Mouse (Mus musculus): Measurements from ENCODE around the gene Fbxl22. TPM values are rescaled to one million over a fixed set of nuclear protein-coding genes. Genes with fewer than 3 reads are reported as not detected.
A peak's percentile ranks its signal among the peaks of the same experiment; 100 is the strongest.

Fbxl22 gene
- polyA plus RNA-seq (2012; rRNA removed), result 0.74 and 1.6 TPM in 2 replicates

GRCm38 (mm10) chr9:66514256-66514770 lies at the start of gene Fbxl22:
Gene Fbxl22, minus strand, starts transcription at chr9:66514593.
- TF ChIP-seq CTCF (conservative IDR thresholded peaks at IDR 0.05; ENCODE audit: insufficient read depth, insufficient read length, low read depth, low read length), result peak; percentile 71
- TF ChIP-seq POLR2A (IDR thresholded peaks at IDR 0.05; ENCODE audit: low read depth, low read length), result no peak
- peaks cover 18% of the 10 kb centered on the region for H3K4me1 ChIP-seq (ENCODE audit: control insufficient read depth, insufficient read depth, low read length)
- H3K27ac ChIP-seq (ENCODE audit: insufficient read depth, low read depth, low read length), result peak within 1 kb of the TSS; percentile 70
- H3K27me3 ChIP-seq (replicated peaks; ENCODE audit: control insufficient read depth, insufficient read depth, low read length), result no peaks in the 10 kb centered on the region
- peak; percentile 75 for DNase-seq
- 42% methylated on average over 17 of the region's 17 CpGs for WGBS
- H3K4me3 ChIP-seq (ENCODE audit: insufficient read depth, low read depth, low read length), result no peak within 1 kb of the TSS
- peaks cover 4% of the 10 kb centered on the region; the same call in 1 of the 2 replicates for H3K36me3 ChIP-seq (ENCODE audit: control insufficient read depth, insufficient read depth, low read length)

DNA sequence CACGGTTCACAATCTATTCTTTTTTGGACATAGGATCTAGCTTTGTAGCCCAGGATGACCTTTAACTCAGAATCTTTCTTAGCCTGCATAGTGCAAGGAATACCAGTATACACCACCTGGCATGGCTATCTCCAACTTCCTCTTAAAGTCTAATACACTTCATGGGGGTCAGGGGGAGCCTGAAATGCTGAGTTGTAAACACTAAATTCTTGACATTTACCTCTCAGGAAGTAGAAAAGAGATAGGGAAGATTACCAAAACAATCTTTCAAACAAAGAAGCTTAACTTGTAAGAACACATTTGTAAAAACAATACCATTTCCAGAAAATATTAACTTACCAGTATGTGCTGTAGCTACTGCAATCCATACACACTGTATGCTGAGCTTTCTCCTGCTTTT lies 47.8 kb upstream of the Fbxl22 start:
- H3K4me1 ChIP-seq (ENCODE audit: control insufficient read depth, insufficient read depth, low read length), result peaks cover 33% of the 10 kb centered on the region
- no peak overlapping the region for H3K4me3 ChIP-seq (ENCODE audit: insufficient read depth, low read depth, low read length)
- H3K27ac ChIP-seq (ENCODE audit: insufficient read depth, low read depth, low read length), result peak overlapping the region; percentile 38; the same call in 1 of the 2 replicates
- no peaks in the 10 kb centered on the region for H3K36me3 ChIP-seq (ENCODE audit: control insufficient read depth, insufficient read depth, low read length)
- H3K27me3 ChIP-seq (replicated peaks; ENCODE audit: control insufficient read depth, insufficient read depth, low read length), result no peaks in the 10 kb centered on the region
- 81% methylated on average over 1 of the region's 1 CpGs for WGBS
- TF ChIP-seq CTCF (conservative IDR thresholded peaks at IDR 0.05; ENCODE audit: insufficient read depth, insufficient read length, low read depth, low read length) (no peak), POLR2A (IDR thresholded peaks at IDR 0.05; ENCODE audit: low read depth, low read length) (no peak)
- no peak for DNase-seq

DNA sequence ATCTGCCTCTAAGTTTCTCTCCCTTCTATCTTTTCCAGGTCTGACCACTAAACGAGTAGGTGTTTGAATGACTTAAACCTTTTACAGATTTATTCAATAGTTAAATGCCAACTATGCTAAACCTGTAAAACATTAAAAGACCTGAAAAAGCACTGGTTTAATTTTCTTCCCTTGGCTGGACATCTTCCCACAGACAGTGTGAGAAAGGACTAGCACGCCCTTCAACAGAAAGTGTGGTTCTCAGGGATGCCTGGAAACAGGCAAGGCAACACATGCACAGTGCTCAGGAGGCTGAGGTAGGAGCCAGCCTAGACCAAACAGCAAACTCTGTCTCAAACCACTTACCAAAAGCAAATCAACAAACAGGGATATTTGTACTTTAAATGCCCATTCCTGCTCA lies 47.1 kb upstream of the Fbxl22 start:
- Histone ChIP-seq H3K27me3 (replicated peaks; ENCODE audit: control insufficient read depth, insufficient read depth, low read length) (no peaks in the 10 kb centered on the region), H3K4me1 (ENCODE audit: control insufficient read depth, insufficient read depth, low read length) (peaks cover 33% of the 10 kb centered on the region), H3K4me3 (ENCODE audit: insufficient read depth, low read depth, low read length) (no peak overlapping the region), H3K36me3 (ENCODE audit: control insufficient read depth, insufficient read depth, low read length) (no peaks in the 10 kb centered on the region), H3K27ac (ENCODE audit: insufficient read depth, low read depth, low read length) (no peak overlapping the region)
- DNase-seq, result peak; percentile 85
- WGBS, result 45% methylated on average over 2 of the region's 2 CpGs
- TF ChIP-seq CTCF (conservative IDR thresholded peaks at IDR 0.05; ENCODE audit: insufficient read depth, insufficient read length, low read depth, low read length) (no peak), POLR2A (IDR thresholded peaks at IDR 0.05; ENCODE audit: low read depth, low read length) (no peak)

GRCm38 (mm10) chr9:66560728-66561127 lies 46.3 kb upstream of the Fbxl22 start:
- no peak overlapping the region for H3K4me3 ChIP-seq (ENCODE audit: insufficient read depth, low read depth, low read length)
- no peak for TF ChIP-seq CTCF (conservative IDR thresholded peaks at IDR 0.05; ENCODE audit: insufficient read depth, insufficient read length, low read depth, low read length)
- TF ChIP-seq POLR2A (IDR thresholded peaks at IDR 0.05; ENCODE audit: low read depth, low read length), result no peak
- H3K36me3 ChIP-seq (ENCODE audit: control insufficient read depth, insufficient read depth, low read length), result no peaks in the 10 kb centered on the region
- no peaks in the 10 kb centered on the region for H3K27me3 ChIP-seq (replicated peaks; ENCODE audit: control insufficient read depth, insufficient read depth, low read length)
- WGBS, result 34% methylated on average over 1 of the region's 1 CpGs
- peaks cover 33% of the 10 kb centered on the region for H3K4me1 ChIP-seq (ENCODE audit: control insufficient read depth, insufficient read depth, low read length)
- DNase-seq, result no peak
- no peak overlapping the region for H3K27ac ChIP-seq (ENCODE audit: insufficient read depth, low read depth, low read length)

- peaks cover 33% of the 10 kb centered on the region for H3K4me1 ChIP-seq (ENCODE audit: control insufficient read depth, insufficient read depth, low read length)
- H3K4me3 ChIP-seq (ENCODE audit: insufficient read depth, low read depth, low read length), result no peak overlapping the region
- H3K27ac ChIP-seq (ENCODE audit: insufficient read depth, low read depth, low read length), result no peak overlapping the region
- 10% methylated on average over 2 of the region's 2 CpGs for WGBS
- no peaks in the 10 kb centered on the region for H3K27me3 ChIP-seq (replicated peaks; ENCODE audit: control insufficient read depth, insufficient read depth, low read length)
- no peak for TF ChIP-seq CTCF (conservative IDR thresholded peaks at IDR 0.05; ENCODE audit: insufficient read depth, insufficient read length, low read depth, low read length)
- peak; percentile 54 for DNase-seq
- no peaks in the 10 kb centered on the region for H3K36me3 ChIP-seq (ENCODE audit: control insufficient read depth, insufficient read depth, low read length)
Observed at GRCm38 (mm10) chr9:66560295-66560694, 45.9 kb upstream of the Fbxl22 start.

DNA sequence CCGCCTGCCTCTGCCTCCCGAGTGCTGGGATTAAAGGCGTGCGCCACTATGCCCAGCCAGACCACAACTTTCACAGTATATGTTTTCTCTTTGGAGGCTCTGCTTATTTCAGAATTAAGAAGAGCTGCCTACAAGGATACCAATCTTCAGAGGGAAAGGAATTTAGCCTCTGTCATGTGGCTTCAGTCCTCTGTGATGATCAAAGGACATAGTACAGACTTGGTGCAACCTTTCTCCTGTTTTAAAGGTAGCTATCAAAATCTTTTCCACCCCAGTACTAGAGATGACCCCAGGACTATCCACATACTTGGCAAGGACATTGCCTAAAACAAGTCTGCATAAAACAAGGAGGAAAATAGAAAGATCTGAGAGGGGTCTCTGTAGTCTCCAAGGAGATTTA lies 44.6 kb upstream of the Fbxl22 start:
- H3K4me1 ChIP-seq (ENCODE audit: control insufficient read depth, insufficient read depth, low read length), result peaks cover 27% of the 10 kb centered on the region
- no peaks in the 10 kb centered on the region for H3K36me3 ChIP-seq (ENCODE audit: control insufficient read depth, insufficient read depth, low read length)
- H3K27ac ChIP-seq (ENCODE audit: insufficient read depth, low read depth, low read length), result peak overlapping the region; percentile 75
- WGBS, result 89% methylated on average over 4 of the region's 4 CpGs
- DNase-seq, result peak; percentile 80
- H3K4me3 ChIP-seq (ENCODE audit: insufficient read depth, low read depth, low read length), result no peak overlapping the region
- TF ChIP-seq POLR2A (IDR thresholded peaks at IDR 0.05; ENCODE audit: low read depth, low read length), result no peak
- TF ChIP-seq CTCF (conservative IDR thresholded peaks at IDR 0.05; ENCODE audit: insufficient read depth, insufficient read length, low read depth, low read length), result no peak
- H3K27me3 ChIP-seq (replicated peaks; ENCODE audit: control insufficient read depth, insufficient read depth, low read length), result no peaks in the 10 kb centered on the region

GRCm38 (mm10) chr9:66542785-66543184 lies 28.4 kb upstream of the Fbxl22 start:
- no peak for DNase-seq
- TF ChIP-seq POLR2A (IDR thresholded peaks at IDR 0.05; ENCODE audit: low read depth, low read length) (no peak), CTCF (conservative IDR thresholded peaks at IDR 0.05; ENCODE audit: insufficient read depth, insufficient read length, low read depth, low read length) (no peak)
- 86% methylated on average over 4 of the region's 4 CpGs for whole genome bisulfite sequencing
- Histone ChIP-seq H3K36me3 (ENCODE audit: control insufficient read depth, insufficient read depth, low read length) (peaks cover 8% of the 10 kb centered on the region), H3K27ac (ENCODE audit: insufficient read depth, low read depth, low read length) (no peak overlapping the region), H3K27me3 (replicated peaks; ENCODE audit: control insufficient read depth, insufficient read depth, low read length) (no peaks in the 10 kb centered on the region), H3K4me1 (ENCODE audit: control insufficient read depth, insufficient read depth, low read length) (no peaks in the 10 kb centered on the region), H3K4me3 (ENCODE audit: insufficient read depth, low read depth, low read length) (no peak overlapping the region)
